Mouse (Mus musculus): ENCODE results near the gene Elof1.
A peak's percentile ranks its signal among the peaks of the same experiment; 100 is the strongest.

GRCm38 (mm10) chr9:22138480-22138879, 21.5 kb upstream of the Elof1 start:
- TF ChIP-seq CTCF (IDR thresholded peaks at IDR 0.05; ENCODE audit: low read depth) (peak; percentile 95), EP300 (IDR thresholded peaks at IDR 0.05; ENCODE audit: low read depth) (no peak)
